Mouse (Mus musculus) left cerebral cortex, postnatal 10 days (tissue): ENCODE measurements at regions not wholly inside any gene's neighbourhood (a gene's known extent, or its start where the extent isn't known, plus 50 kb on each side); places are given as distances from the start of the nearest gene placed in this dataset.

Experiments used
- DNase-seq, 2 experiments: peaks; one replicate each; pipeline ENCODE4 v3.0.0; 2021 to 2022; ENCODE audit warnings: low spot score in 2 of 2, mixed read lengths in 1 of 2; ENCODE audit errors: extremely low spot score in 1 of 2
- intact Hi-C: fragments of 180-260 bp; cut with DNase I; formaldehyde crosslinking; loops from one replicate; pipeline ENCODE4 v1.15.1; 2025

GRCm38 (mm10) chr8:115929472-115930210 is 222.0 kb upstream of the Maf start:
- intact Hi-C loops = no loop called here
- DNase-seq = no peak

- intact Hi-C loops = no loop called here
- no peak for DNase-seq
These were observed 214.3 kb upstream of the Maf start for GRCm38 (mm10) chr8:115921889-115922288.

- DNase-seq = no peak
- intact Hi-C loops = no loop called here
These were observed 199.1 kb upstream of the Maf start for GRCm38 (mm10) chr8:115906650-115907049.

GRCm38 (mm10) chr8:115903853-115904420 is 196.3 kb upstream of the Maf start:
- DNase-seq = no peak
- intact Hi-C loops = no loop called here

- DNase-seq = peak in 1 of 2 experiments; percentile 20
- intact Hi-C loops = no loop called here
These were observed 190.1 kb upstream of the Maf start for GRCm38 (mm10) chr8:115897521-115898178.

- intact Hi-C loops = no loop called here
- no peak for DNase-seq
These were observed 189.5 kb upstream of the Maf start for GRCm38 (mm10) chr8:115897086-115897485.

- DNase-seq = no peak
- intact Hi-C loops = no loop called here
These were observed 188.5 kb upstream of the Maf start for GRCm38 (mm10) chr8:115896066-115896465.

- intact Hi-C loops = no loop called here
These were observed 180.7 kb upstream of the Maf start for GRCm38 (mm10) chr8:115888278-115888677.

GRCm38 (mm10) chr8:115885121-115885743 is 177.6 kb upstream of the Maf start:
- intact Hi-C loops = no loop called here
- no peak for DNase-seq

More at GRCm38 (mm10) chr8:115888278-115888677, 180.7 kb upstream of the Maf start:
- no peak for DNase-seq

- DNase-seq = no peak
- intact Hi-C loops = no loop called here
These were observed 176.2 kb upstream of the Maf start for GRCm38 (mm10) chr8:115883808-115884207.

GRCm38 (mm10) chr8:115881881-115882280 is 174.3 kb upstream of the Maf start:
- DNase-seq = no peak

GRCm38 (mm10) chr8:115874789-115875188 is 167.2 kb upstream of the Maf start:
- DNase-seq = peak in 1 of 2 experiments; percentile 33
- intact Hi-C loops = no loop called here

More at GRCm38 (mm10) chr8:115881881-115882280, 174.3 kb upstream of the Maf start:
- intact Hi-C loops = no loop called here

GRCm38 (mm10) chr8:115871381-115871780 is 163.8 kb upstream of the Maf start:
- DNase-seq = peak in 1 of 2 experiments; percentile 28
- intact Hi-C loops = no loop called here

GRCm38 (mm10) chr8:115861381-115861780 is 153.8 kb upstream of the Maf start:
- intact Hi-C loops = no loop called here
- no peak for DNase-seq

- no peak for DNase-seq
- intact Hi-C loops = no loop called here
These were observed 151.8 kb upstream of the Maf start for GRCm38 (mm10) chr8:115859406-115859805.

- intact Hi-C loops = no loop called here
- DNase-seq = no peak
These were observed 149.2 kb upstream of the Maf start for GRCm38 (mm10) chr8:115856816-115857215.

- intact Hi-C loops = no loop called here
- no peak for DNase-seq
These were observed 148.5 kb upstream of the Maf start for GRCm38 (mm10) chr8:115855934-115856629.

GRCm38 (mm10) chr8:115854209-115854900 is 146.8 kb upstream of the Maf start:
- intact Hi-C loops = no loop called here
- no peak for DNase-seq
